Mouse (Mus musculus) erythroblast, embryonic 14.5 days (primary cell): ENCODE measurements around the gene C2cd2.

Experiments used
- GATA1 ChIP-seq: IDR thresholded peaks from 2 replicates; pipeline ENCODE4 v1.6.1; 2012; ENCODE audit warnings: low read length, inconsistent platforms, mixed read lengths
- TAL1 ChIP-seq: IDR thresholded peaks from 3 replicates; pipeline ENCODE4 v1.6.1; 2012; ENCODE audit warnings: low read length, inconsistent platforms, mixed read lengths

DNA sequence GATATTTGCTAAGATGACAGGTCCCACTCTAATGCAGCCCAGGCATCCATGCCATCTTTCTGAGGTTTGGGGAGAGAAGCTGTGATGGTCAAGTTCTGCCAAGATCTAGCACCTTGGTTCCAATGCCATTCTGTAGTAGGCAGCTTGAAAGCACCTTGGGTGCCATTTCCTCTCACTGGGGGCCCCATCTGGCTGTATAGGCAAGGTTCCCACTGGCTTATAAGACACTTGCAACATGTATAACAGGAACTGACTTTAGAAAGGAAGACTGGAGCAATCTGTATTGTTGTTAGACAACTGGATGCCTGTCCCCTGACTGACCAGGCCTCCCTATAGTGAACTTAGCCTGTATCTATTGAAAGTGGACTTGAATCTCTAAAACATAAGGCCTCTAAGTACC, 74.6 kb downstream of the C2cd2 start:
- TF ChIP-seq TAL1 = no peak
- no peak for TF ChIP-seq GATA1
